Mouse (Mus musculus) forebrain, embryonic 15.5 days (tissue): ENCODE data around the gene Klf13. TPM values are rescaled to one million over a fixed set of nuclear protein-coding genes. Genes with fewer than 3 reads are reported as not detected.

ENCODE experiments used
- ATAC-seq: fragments of 200-750 bp; cut with Nextera tagmentation; replicated peaks from 2 replicates; pipeline ENCODE4 v1.8.0; 2017; ENCODE audit warnings: mild to moderate bottlenecking, moderate TSS enrichment, moderate library complexity
- H3K27ac ChIP-seq: fragments of 300-500 bp; sonication (generic); replicated peaks from 2 replicates; pipeline ENCODE4 v1.5.1; 2015; ENCODE audit warnings: mild to moderate bottlenecking, inconsistent platforms
- H3K27me3 ChIP-seq: fragments of 300-500 bp; sonication (generic); 2 replicates; pipeline ENCODE4 v1.6.1; 2015; ENCODE audit warnings: inconsistent platforms
- H3K36me3 ChIP-seq: fragments of 300-500 bp; sonication (generic); 2 replicates; pipeline ENCODE4 v1.6.1; 2015; ENCODE audit warnings: mild to moderate bottlenecking, inconsistent platforms
- H3K4me1 ChIP-seq: fragments of 300-500 bp; sonication (generic); 2 replicates; pipeline ENCODE4 v1.6.1; 2015; ENCODE audit warnings: inconsistent platforms
- H3K4me2 ChIP-seq: fragments of 300-500 bp; sonication (generic); replicated peaks from 2 replicates; pipeline ENCODE4 v1.6.1; 2015; ENCODE audit warnings: mild to moderate bottlenecking, inconsistent platforms
- H3K4me3 ChIP-seq: fragments of 300-500 bp; sonication (generic); 2 replicates; pipeline ENCODE4 v1.5.1; 2015; ENCODE audit warnings: mild to moderate bottlenecking, inconsistent platforms
- H3K9ac ChIP-seq: fragments of 300-500 bp; sonication (generic); replicated peaks from 2 replicates; pipeline ENCODE4 v1.6.1; 2015; ENCODE audit warnings: mild to moderate bottlenecking, inconsistent platforms
- H3K9me3 ChIP-seq: fragments of 300-500 bp; sonication (generic); 2 replicates; pipeline ENCODE4 v1.6.1; 2016; ENCODE audit warnings: inconsistent platforms
- WGBS: fragments of 180-500 bp; shearing (Covaris S2); methylation state at CpG from one replicate; pipeline ENCODE4 v1.1.7; 2015; ENCODE audit warnings: mixed read lengths; 5-methylcytosine and 5-hydroxymethylcytosine counted together
- polyA plus RNA-seq: library from polyadenylated mRNA; unstranded; fragments of >200 nt; fragmentation: Nextera tagmentation; extraction: Ambion mirVana; gene quantifications from 2 replicates; pipeline ENCODE4 v1.2.1, GENCODE M21; 2015

The Klf13 gene
- polyA plus RNA-seq, 1 experiment from 2014 or later: 34.8 TPM

GRCm38 (mm10) chr7:63887034-63887551, 51.6 kb downstream of the Klf13 start:
- Histone ChIP-seq H3K27me3 (no peaks in the 10 kb centered on the region), H3K9me3 (no peaks in the 10 kb centered on the region), H3K4me2 (no peak overlapping the region), H3K4me1 (0 out of 2 replicates have a peak, but pooled peaks cover 5% of the 10 kb centered on the region), H3K9ac (no peak overlapping the region), H3K27ac (no peak overlapping the region), H3K36me3 (peaks cover 18% of the 10 kb centered on the region), H3K4me3 (no peak overlapping the region)
- WGBS: 82% methylated on average over 8 of the region's 8 CpGs
- ATAC-seq: no peak

GRCm38 (mm10) chr7:63885025-63885424, 53.7 kb downstream of the Klf13 start:
- Histone ChIP-seq H3K27me3 (no peaks in the 10 kb centered on the region), H3K9ac (no peak overlapping the region), H3K4me1 (no peaks in the 10 kb centered on the region), H3K36me3 (peaks cover 7% of the 10 kb centered on the region), H3K9me3 (no peaks in the 10 kb centered on the region), H3K27ac (no peak overlapping the region), H3K4me3 (no peak overlapping the region), H3K4me2 (no peak overlapping the region)
- 88% methylated on average over 7 of the region's 7 CpGs for WGBS
- ATAC-seq: no peak

- 90% methylated on average over 7 of the region's 7 CpGs for WGBS
- Histone ChIP-seq H3K4me1 (peaks cover 4% of the 10 kb centered on the region; the same call in 1 of the 2 replicates), H3K4me3 (no peak overlapping the region), H3K36me3 (no peaks in the 10 kb centered on the region), H3K9me3 (no peaks in the 10 kb centered on the region), H3K27me3 (no peaks in the 10 kb centered on the region), H3K27ac (no peak overlapping the region), H3K9ac (no peak overlapping the region), H3K4me2 (no peak overlapping the region)
- ATAC-seq: no peak
Measured at GRCm38 (mm10) chr7:63882739-63883138, 56.0 kb downstream of the Klf13 start.

- Histone ChIP-seq H3K27me3 (no peaks in the 10 kb centered on the region), H3K4me3 (no peak overlapping the region), H3K27ac (no peak overlapping the region), H3K4me2 (no peak overlapping the region), H3K36me3 (no peaks in the 10 kb centered on the region), H3K4me1 (peaks cover 4% of the 10 kb centered on the region; the same call in 1 of the 2 replicates), H3K9me3 (no peaks in the 10 kb centered on the region), H3K9ac (no peak overlapping the region)
- WGBS: 73% methylated on average over 6 of the region's 6 CpGs
- peak; percentile 69 for ATAC-seq
Measured at GRCm38 (mm10) chr7:63879583-63879982, 59.1 kb downstream of the Klf13 start.

DNA sequence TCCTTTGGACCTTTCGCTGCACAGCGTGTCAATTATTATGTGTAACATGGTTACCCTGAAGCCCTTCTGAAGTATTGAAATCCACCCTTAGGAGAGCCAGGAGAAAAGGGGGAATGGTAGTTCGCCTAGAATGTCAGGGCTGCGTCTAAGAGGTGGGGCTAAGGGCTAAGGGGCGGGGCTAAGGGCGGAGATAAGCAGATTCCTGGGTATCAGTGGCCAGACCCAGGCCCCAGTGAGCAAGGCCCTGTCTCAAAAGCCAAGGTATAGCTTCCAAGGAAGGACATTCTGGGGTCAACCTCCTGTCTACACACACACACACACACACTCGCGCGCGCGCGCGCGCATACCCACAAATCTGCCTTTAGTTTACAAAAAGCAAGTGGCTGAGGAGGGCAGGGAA, 61.1 kb downstream of the Klf13 start:
- 27% methylated on average over 14 of the region's 14 CpGs for WGBS
- Histone ChIP-seq H3K4me3 (no peak overlapping the region), H3K27ac (no peak overlapping the region), H3K9me3 (no peaks in the 10 kb centered on the region), H3K27me3 (no peaks in the 10 kb centered on the region), H3K9ac (no peak overlapping the region), H3K36me3 (no peaks in the 10 kb centered on the region), H3K4me2 (no peak overlapping the region), H3K4me1 (peaks cover 4% of the 10 kb centered on the region; the same call in 1 of the 2 replicates)
- no peak for ATAC-seq

DNA sequence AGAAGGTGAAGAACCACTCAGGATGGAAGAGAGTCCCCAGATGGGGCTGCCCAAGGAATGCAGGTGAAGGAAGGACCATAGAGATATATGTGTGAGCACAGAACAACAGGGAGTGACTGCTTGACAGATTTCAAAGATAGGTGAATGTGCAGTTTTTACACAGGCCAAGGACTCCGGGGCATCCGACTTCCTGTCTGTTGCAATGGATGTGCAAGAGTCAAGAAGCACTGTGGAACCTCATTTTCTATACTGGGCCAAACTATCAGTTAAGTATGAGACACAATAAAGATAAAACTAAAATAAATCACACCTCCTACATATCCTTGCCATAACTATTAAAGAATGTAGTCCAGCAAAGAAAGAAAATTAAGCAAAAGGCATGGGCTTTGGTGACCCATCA, 62.1 kb downstream of the Klf13 start:
- no peak for ATAC-seq
- Histone ChIP-seq H3K9me3 (no peaks in the 10 kb centered on the region), H3K4me2 (no peak overlapping the region), H3K36me3 (no peaks in the 10 kb centered on the region), H3K4me3 (no peak overlapping the region), H3K9ac (no peak overlapping the region), H3K27ac (no peak overlapping the region), H3K27me3 (no peaks in the 10 kb centered on the region), H3K4me1 (peaks cover 4% of the 10 kb centered on the region; the same call in 1 of the 2 replicates)
- 96% methylated on average over 2 of the region's 2 CpGs for WGBS

DNA sequence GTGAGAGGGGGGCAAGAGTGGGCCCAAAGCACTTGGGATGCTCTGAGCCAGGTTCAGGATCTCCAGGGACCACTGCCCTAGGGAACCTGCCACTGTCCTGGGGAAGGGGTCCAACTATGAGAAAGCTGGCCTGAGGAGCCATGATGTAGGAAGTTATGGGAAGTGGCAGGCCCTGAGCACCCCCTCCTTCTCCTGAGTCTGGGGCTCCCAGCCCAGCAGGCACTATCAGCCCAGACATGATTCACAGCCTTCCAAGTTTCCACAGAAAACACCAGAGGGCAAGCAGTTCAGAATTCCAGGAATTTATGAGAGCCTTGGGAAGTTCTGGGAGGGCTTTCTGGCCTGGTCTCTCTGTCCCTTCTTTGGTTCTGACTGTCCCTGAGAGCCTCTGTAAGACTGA, 63.0 kb downstream of the Klf13 start:
- no peaks in the 10 kb centered on the region for H3K9me3 ChIP-seq
- no peak overlapping the region for H3K4me3 ChIP-seq
- no peaks in the 10 kb centered on the region for H3K36me3 ChIP-seq
- no peak overlapping the region for H3K4me2 ChIP-seq
- no peak overlapping the region for H3K27ac ChIP-seq
- H3K27me3 ChIP-seq: no peaks in the 10 kb centered on the region
- H3K9ac ChIP-seq: no peak overlapping the region
- H3K4me1 ChIP-seq: peaks cover 4% of the 10 kb centered on the region; the same call in 1 of the 2 replicates
- ATAC-seq: no peak

- Histone ChIP-seq H3K27ac (no peak overlapping the region), H3K4me2 (no peak overlapping the region), H3K4me1 (no peaks in the 10 kb centered on the region), H3K4me3 (no peak overlapping the region), H3K36me3 (no peaks in the 10 kb centered on the region), H3K9me3 (no peaks in the 10 kb centered on the region), H3K27me3 (no peaks in the 10 kb centered on the region), H3K9ac (no peak overlapping the region)
- no peak for ATAC-seq
- 73% methylated on average over 12 of the region's 12 CpGs for WGBS
Measured at GRCm38 (mm10) chr7:63873880-63874279, 64.8 kb downstream of the Klf13 start.

GRCm38 (mm10) chr7:63871698-63872097, 67.0 kb downstream of the Klf13 start:
- ATAC-seq: no peak
- Histone ChIP-seq H3K4me2 (no peak overlapping the region), H3K9ac (no peak overlapping the region), H3K9me3 (no peaks in the 10 kb centered on the region), H3K4me3 (no peak overlapping the region), H3K27ac (no peak overlapping the region), H3K4me1 (no peaks in the 10 kb centered on the region), H3K36me3 (no peaks in the 10 kb centered on the region), H3K27me3 (no peaks in the 10 kb centered on the region)
- WGBS: 87% methylated on average over 6 of the region's 6 CpGs

- Histone ChIP-seq H3K9me3 (no peaks in the 10 kb centered on the region), H3K27ac (no peak overlapping the region), H3K27me3 (no peaks in the 10 kb centered on the region), H3K9ac (no peak overlapping the region), H3K4me1 (no peaks in the 10 kb centered on the region), H3K4me2 (no peak overlapping the region), H3K36me3 (no peaks in the 10 kb centered on the region), H3K4me3 (no peak overlapping the region)
- WGBS: 77% methylated on average over 6 of the region's 6 CpGs
- no peak for ATAC-seq
Measured at GRCm38 (mm10) chr7:63868356-63868918, 70.3 kb downstream of the Klf13 start.

GRCm38 (mm10) chr7:63865911-63866310, 72.8 kb downstream of the Klf13 start:
- Histone ChIP-seq H3K4me2 (no peak overlapping the region), H3K36me3 (no peaks in the 10 kb centered on the region), H3K4me3 (no peak overlapping the region), H3K9ac (no peak overlapping the region), H3K9me3 (no peaks in the 10 kb centered on the region), H3K4me1 (no peaks in the 10 kb centered on the region), H3K27ac (no peak overlapping the region), H3K27me3 (no peaks in the 10 kb centered on the region)
- ATAC-seq: no peak
- WGBS: 95% methylated on average over 4 of the region's 4 CpGs

GRCm38 (mm10) chr7:63863046-63863445, 75.7 kb downstream of the Klf13 start:
- Histone ChIP-seq H3K9ac (no peak overlapping the region), H3K27me3 (no peaks in the 10 kb centered on the region), H3K4me1 (peaks cover 6% of the 10 kb centered on the region), H3K9me3 (no peaks in the 10 kb centered on the region), H3K4me3 (no peak overlapping the region), H3K36me3 (no peaks in the 10 kb centered on the region), H3K27ac (no peak overlapping the region), H3K4me2 (no peak overlapping the region)
- no peak for ATAC-seq
- WGBS: 86% methylated on average over 1 of the region's 1 CpGs

- Histone ChIP-seq H3K4me1 (peaks cover 6% of the 10 kb centered on the region), H3K27me3 (no peaks in the 10 kb centered on the region), H3K36me3 (no peaks in the 10 kb centered on the region), H3K4me2 (no peak overlapping the region), H3K27ac (no peak overlapping the region), H3K4me3 (no peak overlapping the region), H3K9me3 (no peaks in the 10 kb centered on the region), H3K9ac (no peak overlapping the region)
- 90% methylated on average over 6 of the region's 6 CpGs for WGBS
- no peak for ATAC-seq
Measured at GRCm38 (mm10) chr7:63861123-63861522, 77.6 kb downstream of the Klf13 start.
